Mouse (Mus musculus): ENCODE results near the gene 4930562C15Rik. TPM values are rescaled to one million over a fixed set of nuclear protein-coding genes. Genes with fewer than 3 reads are reported as not detected.

The 4930562C15Rik gene
- polyA plus RNA-seq, 1 experiment = not detected

- H3K27ac ChIP-seq (ENCODE audit: insufficient read depth, low read length) = no peak overlapping the region
Observed at GRCm38 (mm10) chr16:4877195-4877594, 42.0 kb downstream of the 4930562C15Rik start.

GRCm38 (mm10) chr16:4877701-4878100 lies 42.5 kb downstream of the 4930562C15Rik start:
- peaks cover 1% of the 10 kb centered on the region for H3K4me1 ChIP-seq (ENCODE audit: control insufficient read depth, insufficient read depth, low read length)
- TF ChIP-seq POLR2A (IDR thresholded peaks at IDR 0.05; ENCODE audit: insufficient read depth, low read length) = no peak
- TF ChIP-seq EP300 (IDR thresholded peaks at IDR 0.05; ENCODE audit: insufficient read depth, low read depth, low read length) = no peak
- TF ChIP-seq CTCF (IDR thresholded peaks at IDR 0.05; ENCODE audit: low read depth, low read length) = no peak
- H3K27ac ChIP-seq (ENCODE audit: insufficient read depth, low read length) = peak overlapping the region; percentile 1; the same call in 1 of the 2 replicates
- peak overlapping the region; percentile 80; the same call in 1 of the 2 replicates for H3K9ac ChIP-seq (ENCODE audit: low read depth, poor library complexity, severe bottlenecking)
- H3K4me3 ChIP-seq (ENCODE audit: low read depth, low read length) = peak overlapping the region; percentile 74
- H3K27me3 ChIP-seq (ENCODE audit: control insufficient read depth, insufficient read depth, low read length, poor library complexity, severe bottlenecking) = no peaks in the 10 kb centered on the region
- no peaks in the 10 kb centered on the region; the same call in 1 of the 2 replicates for H3K36me3 ChIP-seq (ENCODE audit: control insufficient read depth, insufficient read depth, low read length, poor library complexity, severe bottlenecking)
- H3K9me3 ChIP-seq (replicated peaks; ENCODE audit: control insufficient read depth, insufficient read depth, low read length, poor library complexity, severe bottlenecking) = no peaks in the 10 kb centered on the region

More at GRCm38 (mm10) chr16:4877195-4877594, 42.0 kb downstream of the 4930562C15Rik start:
- H3K9me3 ChIP-seq (replicated peaks; ENCODE audit: control insufficient read depth, insufficient read depth, low read length, poor library complexity, severe bottlenecking) = no peaks in the 10 kb centered on the region
- no peaks in the 10 kb centered on the region; the same call in 1 of the 2 replicates for H3K36me3 ChIP-seq (ENCODE audit: control insufficient read depth, insufficient read depth, low read length, poor library complexity, severe bottlenecking)
- no peak overlapping the region for H3K4me3 ChIP-seq (ENCODE audit: low read depth, low read length)
- no peaks in the 10 kb centered on the region for H3K27me3 ChIP-seq (ENCODE audit: control insufficient read depth, insufficient read depth, low read length, poor library complexity, severe bottlenecking)
- peaks cover 1% of the 10 kb centered on the region for H3K4me1 ChIP-seq (ENCODE audit: control insufficient read depth, insufficient read depth, low read length)
- TF ChIP-seq POLR2A (IDR thresholded peaks at IDR 0.05; ENCODE audit: insufficient read depth, low read length) = no peak
- no peak for TF ChIP-seq CTCF (IDR thresholded peaks at IDR 0.05; ENCODE audit: low read depth, low read length)
- no peak for TF ChIP-seq EP300 (IDR thresholded peaks at IDR 0.05; ENCODE audit: insufficient read depth, low read depth, low read length)
- no peak overlapping the region; the same call in 1 of the 2 replicates for H3K9ac ChIP-seq (ENCODE audit: low read depth, poor library complexity, severe bottlenecking)

- TF ChIP-seq POLR2A (IDR thresholded peaks at IDR 0.05; ENCODE audit: insufficient read depth, low read length) = no peak
- peak; percentile 60; the same call in 1 of the 2 replicates for TF ChIP-seq EP300 (IDR thresholded peaks at IDR 0.05; ENCODE audit: insufficient read depth, low read depth, low read length)
- no peak for TF ChIP-seq CTCF (IDR thresholded peaks at IDR 0.05; ENCODE audit: low read depth, low read length)
- Histone ChIP-seq H3K9me3 (replicated peaks; ENCODE audit: control insufficient read depth, insufficient read depth, low read length, poor library complexity, severe bottlenecking) (no peaks in the 10 kb centered on the region), H3K27me3 (ENCODE audit: control insufficient read depth, insufficient read depth, low read length, poor library complexity, severe bottlenecking) (no peaks in the 10 kb centered on the region), H3K27ac (ENCODE audit: insufficient read depth, low read length) (peak overlapping the region; percentile 10; the same call in 1 of the 2 replicates), H3K4me3 (ENCODE audit: low read depth, low read length) (peak overlapping the region; percentile 74), H3K4me1 (ENCODE audit: control insufficient read depth, insufficient read depth, low read length) (peaks cover 1% of the 10 kb centered on the region), H3K36me3 (ENCODE audit: control insufficient read depth, insufficient read depth, low read length, poor library complexity, severe bottlenecking) (no peaks in the 10 kb centered on the region; the same call in 1 of the 2 replicates), H3K9ac (ENCODE audit: low read depth, poor library complexity, severe bottlenecking) (peak overlapping the region; percentile 80)
Observed at GRCm38 (mm10) chr16:4878192-4878885, 43.1 kb downstream of the 4930562C15Rik start.

- H3K36me3 ChIP-seq (ENCODE audit: control insufficient read depth, insufficient read depth, low read length, poor library complexity, severe bottlenecking) = no peaks in the 10 kb centered on the region; the same call in 1 of the 2 replicates
- TF ChIP-seq EP300 (IDR thresholded peaks at IDR 0.05; ENCODE audit: insufficient read depth, low read depth, low read length) (no peak), POLR2A (IDR thresholded peaks at IDR 0.05; ENCODE audit: insufficient read depth, low read length) (no peak), CTCF (IDR thresholded peaks at IDR 0.05; ENCODE audit: low read depth, low read length) (no peak)
Observed at GRCm38 (mm10) chr16:4879101-4879707, 44.0 kb downstream of the 4930562C15Rik start.

GRCm38 (mm10) chr16:4879708-4880124 lies 44.5 kb downstream of the 4930562C15Rik start:
- no peaks in the 10 kb centered on the region for H3K9me3 ChIP-seq (replicated peaks; ENCODE audit: control insufficient read depth, insufficient read depth, low read length, poor library complexity, severe bottlenecking)
- no peaks in the 10 kb centered on the region for H3K27me3 ChIP-seq (ENCODE audit: control insufficient read depth, insufficient read depth, low read length, poor library complexity, severe bottlenecking)
- peaks cover 1% of the 10 kb centered on the region for H3K4me1 ChIP-seq (ENCODE audit: control insufficient read depth, insufficient read depth, low read length)
- TF ChIP-seq CTCF (IDR thresholded peaks at IDR 0.05; ENCODE audit: low read depth, low read length) (peak; percentile 13), EP300 (IDR thresholded peaks at IDR 0.05; ENCODE audit: insufficient read depth, low read depth, low read length) (no peak; the same call in 1 of the 2 replicates), POLR2A (IDR thresholded peaks at IDR 0.05; ENCODE audit: insufficient read depth, low read length) (peak; percentile 86)
- peak overlapping the region; percentile 74 for H3K4me3 ChIP-seq (ENCODE audit: low read depth, low read length)
- no peaks in the 10 kb centered on the region; the same call in 1 of the 2 replicates for H3K36me3 ChIP-seq (ENCODE audit: control insufficient read depth, insufficient read depth, low read length, poor library complexity, severe bottlenecking)
- H3K9ac ChIP-seq (ENCODE audit: low read depth, poor library complexity, severe bottlenecking) = peak overlapping the region; percentile 80
- H3K27ac ChIP-seq (ENCODE audit: insufficient read depth, low read length) = peak overlapping the region; percentile 94

More at GRCm38 (mm10) chr16:4879101-4879707, 44.0 kb downstream of the 4930562C15Rik start:
- Histone ChIP-seq H3K27me3 (ENCODE audit: control insufficient read depth, insufficient read depth, low read length, poor library complexity, severe bottlenecking) (no peaks in the 10 kb centered on the region), H3K27ac (ENCODE audit: insufficient read depth, low read length) (peak overlapping the region; percentile 71; the same call in 1 of the 2 replicates), H3K4me1 (ENCODE audit: control insufficient read depth, insufficient read depth, low read length) (peaks cover 1% of the 10 kb centered on the region), H3K9ac (ENCODE audit: low read depth, poor library complexity, severe bottlenecking) (peak overlapping the region; percentile 80), H3K9me3 (replicated peaks; ENCODE audit: control insufficient read depth, insufficient read depth, low read length, poor library complexity, severe bottlenecking) (no peaks in the 10 kb centered on the region), H3K4me3 (ENCODE audit: low read depth, low read length) (peak overlapping the region; percentile 74)

Data from ES-Bruce4 (cell line).